Mouse (Mus musculus) cerebellum, adult 2 months (tissue): ENCODE measurements around the gene Nr1h3.

ENCODE experiments used
- CTCF ChIP-seq: fragments of 200-500 bp; IDR thresholded peaks from 2 replicates; pipeline ENCODE4 v1.5.1; 2011; ENCODE audit warnings: low read depth, mild to moderate bottlenecking, control low read depth, low read length, moderate library complexity, borderline replicate concordance; ENCODE audit not compliant: insufficient read depth
- POLR2A ChIP-seq: fragments of 200-500 bp; IDR thresholded peaks from 2 replicates; pipeline ENCODE4 v1.6.1; 2011; ENCODE audit warnings: low read length, control low read depth, borderline replicate concordance; ENCODE audit not compliant: insufficient read depth

- TF ChIP-seq POLR2A (no peak), CTCF (no peak)
Measured at GRCm38 (mm10) chr2:91242547-91242946, 39.9 kb upstream of the Nr1h3 start.
